Mouse (Mus musculus) liver, embryonic 16.5 days (tissue): ENCODE data around the gene Nhlh1. TPM values are rescaled to one million over a fixed set of nuclear protein-coding genes. Genes with fewer than 3 reads are reported as not detected.

Experiments
- ATAC-seq: fragments of 200-750 bp; cut with Nextera tagmentation; 2 replicates; pipeline ENCODE4 v1.8.0; 2017; ENCODE audit warnings: low read depth, mild to moderate bottlenecking, moderate number of reproducible peaks, moderate library complexity
- H3K27ac ChIP-seq: fragments of 300-500 bp; sonication (generic); 2 replicates; pipeline ENCODE4 v1.5.1; 2014; ENCODE audit warnings: mild to moderate bottlenecking, low read length
- H3K27me3 ChIP-seq: fragments of 300-500 bp; sonication (generic); 2 replicates; pipeline ENCODE4 v1.6.1; 2014; ENCODE audit warnings: low read depth, low read length, mixed read lengths; ENCODE audit not compliant: control insufficient read depth, insufficient read depth
- H3K36me3 ChIP-seq: fragments of 300-500 bp; sonication (generic); 2 replicates; pipeline ENCODE4 v1.6.1; 2014; ENCODE audit warnings: mild to moderate bottlenecking; ENCODE audit not compliant: control insufficient read depth, insufficient read depth
- H3K4me1 ChIP-seq: fragments of 300-500 bp; sonication (generic); 2 replicates; pipeline ENCODE4 v1.6.1; 2014; ENCODE audit warnings: low read depth, low read length, mixed read lengths; ENCODE audit not compliant: control insufficient read depth
- H3K4me2 ChIP-seq: fragments of 300-500 bp; sonication (generic); 2 replicates; pipeline ENCODE4 v1.6.1; 2014; ENCODE audit warnings: low read depth, low read length, mixed read lengths
- H3K4me3 ChIP-seq: fragments of 300-500 bp; sonication (generic); 2 replicates; pipeline ENCODE4 v1.5.1; 2014; ENCODE audit warnings: low read depth, mild to moderate bottlenecking, low read length
- H3K9ac ChIP-seq: fragments of 300-500 bp; sonication (generic); 2 replicates; pipeline ENCODE4 v1.6.1; 2014; ENCODE audit warnings: low read depth, low read length
- H3K9me3 ChIP-seq: fragments of 300-500 bp; sonication (generic); replicated peaks from 2 replicates; pipeline ENCODE4 v1.6.1; 2016; ENCODE audit warnings: low read length; ENCODE audit not compliant: control insufficient read depth
- WGBS: fragments of 180-500 bp; shearing (Covaris S2); extraction: QIAGEN DNeasy Blood & Tissue Kit; methylation state at CpG from one replicate; pipeline ENCODE4 v1.1.7; 2014; ENCODE audit not compliant: insufficient replicate concordance; 5-methylcytosine and 5-hydroxymethylcytosine counted together
- polyA plus RNA-seq: library from polyadenylated mRNA; unstranded; fragments of >200 nt; fragmentation: Nextera tagmentation; extraction: Ambion mirVana; gene quantifications from 2 replicates; pipeline ENCODE4 v1.2.1, GENCODE M21; 2015

Gene Nhlh1
- polyA plus RNA-seq, 1 experiment from 2014 or later: not detected

GRCm38 (mm10) chr1:172046410-172046809 lies 11.0 kb downstream of the Nhlh1 start:
- Histone ChIP-seq H3K27ac (no peak overlapping the region), H3K9me3 (no peaks in the 10 kb centered on the region), H3K4me1 (no peaks in the 10 kb centered on the region), H3K27me3 (no peaks in the 10 kb centered on the region), H3K36me3 (no peaks in the 10 kb centered on the region), H3K4me2 (no peak overlapping the region), H3K4me3 (no peak overlapping the region), H3K9ac (no peak overlapping the region)
- WGBS: 53% methylated on average over 8 of the region's 8 CpGs
- no peak for ATAC-seq

- H3K36me3 ChIP-seq: no peaks in the 10 kb centered on the region
- no peaks in the 10 kb centered on the region; the same call in 1 of the 2 replicates for H3K4me1 ChIP-seq
- 83% methylated on average over 2 of the region's 2 CpGs for WGBS
- no peak overlapping the region for H3K27ac ChIP-seq
- no peak overlapping the region for H3K4me2 ChIP-seq
- H3K27me3 ChIP-seq: peaks cover 6% of the 10 kb centered on the region; the same call in 1 of the 2 replicates
- H3K4me3 ChIP-seq: no peak overlapping the region
- H3K9ac ChIP-seq: no peak overlapping the region
- no peaks in the 10 kb centered on the region for H3K9me3 ChIP-seq
- ATAC-seq: no peak
Measured at GRCm38 (mm10) chr1:172029914-172030313, 27.5 kb downstream of the Nhlh1 start.

- Histone ChIP-seq H3K4me2 (peak within 1 kb of the TSS; percentile 73), H3K27me3 (peaks cover 6% of the 10 kb centered on the region; the same call in 1 of the 2 replicates), H3K36me3 (no peaks in the 10 kb centered on the region), H3K27ac (no peak within 1 kb of the TSS), H3K4me1 (no peaks in the 10 kb centered on the region; the same call in 1 of the 2 replicates), H3K4me3 (peak within 1 kb of the TSS; percentile 69), H3K9ac (peak within 1 kb of the TSS; percentile 4; the same call in 1 of the 2 replicates), H3K9me3 (no peaks in the 10 kb centered on the region)
- ATAC-seq: no peak
- 59% methylated on average over 21 of the region's 21 CpGs for WGBS
Measured at GRCm38 (mm10) chr1:172028394-172029275, 28.7 kb downstream of the Nhlh1 start, which contains the start of gene Vangl2. TSS of gene Vangl2 (minus strand) at chr1:172028444.

- peaks cover 6% of the 10 kb centered on the region; the same call in 1 of the 2 replicates for H3K27me3 ChIP-seq
- no peak for ATAC-seq
- 43% methylated on average over 10 of the region's 10 CpGs for whole genome bisulfite sequencing
- H3K4me1 ChIP-seq: no peaks in the 10 kb centered on the region; the same call in 1 of the 2 replicates
- no peaks in the 10 kb centered on the region for H3K36me3 ChIP-seq
- no peak overlapping the region for H3K27ac ChIP-seq
- no peaks in the 10 kb centered on the region for H3K9me3 ChIP-seq
- H3K4me2 ChIP-seq: no peak overlapping the region
- H3K4me3 ChIP-seq: no peak overlapping the region
- no peak overlapping the region for H3K9ac ChIP-seq
Measured at GRCm38 (mm10) chr1:172027809-172028102, 29.6 kb downstream of the Nhlh1 start.

GRCm38 (mm10) chr1:172027010-172027808 lies 30.2 kb downstream of the Nhlh1 start:
- H3K9ac ChIP-seq: peak overlapping the region; percentile 48
- ATAC-seq: peak; percentile 84
- H3K27ac ChIP-seq: no peak overlapping the region
- no peaks in the 10 kb centered on the region for H3K9me3 ChIP-seq
- no peaks in the 10 kb centered on the region for H3K36me3 ChIP-seq
- peak overlapping the region; percentile 69 for H3K4me3 ChIP-seq
- H3K27me3 ChIP-seq: peaks cover 6% of the 10 kb centered on the region; the same call in 1 of the 2 replicates
- no peaks in the 10 kb centered on the region; the same call in 1 of the 2 replicates for H3K4me1 ChIP-seq
- H3K4me2 ChIP-seq: peak overlapping the region; percentile 73
- WGBS: 3% methylated on average over 54 of the region's 54 CpGs

GRCm38 (mm10) chr1:172026201-172026901 lies 31.0 kb downstream of the Nhlh1 start:
- H3K9me3 ChIP-seq: no peaks in the 10 kb centered on the region
- H3K4me3 ChIP-seq: peak overlapping the region; percentile 69
- no peaks in the 10 kb centered on the region for H3K36me3 ChIP-seq
- peak overlapping the region; percentile 48 for H3K9ac ChIP-seq
- no peak overlapping the region for H3K27ac ChIP-seq
- peak overlapping the region; percentile 73 for H3K4me2 ChIP-seq
- H3K4me1 ChIP-seq: no peaks in the 10 kb centered on the region; the same call in 1 of the 2 replicates
- H3K27me3 ChIP-seq: peaks cover 6% of the 10 kb centered on the region; the same call in 1 of the 2 replicates
- 12% methylated on average over 23 of the region's 23 CpGs for WGBS
- peak; percentile 19; the same call in 1 of the 2 replicates for ATAC-seq

GRCm38 (mm10) chr1:172025201-172025904 lies 32.0 kb downstream of the Nhlh1 start:
- H3K27me3 ChIP-seq: peaks cover 6% of the 10 kb centered on the region; the same call in 1 of the 2 replicates
- no peak overlapping the region for H3K9ac ChIP-seq
- WGBS: 67% methylated on average over 8 of the region's 8 CpGs
- H3K36me3 ChIP-seq: no peaks in the 10 kb centered on the region
- H3K4me2 ChIP-seq: no peak overlapping the region
- no peaks in the 10 kb centered on the region; the same call in 1 of the 2 replicates for H3K4me1 ChIP-seq
- ATAC-seq: no peak
- H3K9me3 ChIP-seq: no peaks in the 10 kb centered on the region
- no peak overlapping the region for H3K4me3 ChIP-seq
- H3K27ac ChIP-seq: no peak overlapping the region
